Mouse (Mus musculus) right cerebral cortex, postnatal 10 days (tissue): ENCODE results near the gene Acadm.
A peak's percentile ranks its signal among the peaks of the same experiment; 100 is the strongest.

Source experiments
- DNase-seq, 2 experiments: peaks; one replicate each; pipeline ENCODE4 v3.0.0; 2021; ENCODE audit warnings: low spot score in 2 of 2

The Acadm gene

GRCm38 (mm10) chr3:153904586-153904985 lies 39.8 kb downstream of the Acadm start:
- peak; percentile 55 to 58 for DNase-seq

- no peak for DNase-seq
Measured at GRCm38 (mm10) chr3:153902595-153902994, 41.8 kb downstream of the Acadm start.

- no peak for DNase-seq
Measured at GRCm38 (mm10) chr3:153901904-153902303, 42.5 kb downstream of the Acadm start.

DNA sequence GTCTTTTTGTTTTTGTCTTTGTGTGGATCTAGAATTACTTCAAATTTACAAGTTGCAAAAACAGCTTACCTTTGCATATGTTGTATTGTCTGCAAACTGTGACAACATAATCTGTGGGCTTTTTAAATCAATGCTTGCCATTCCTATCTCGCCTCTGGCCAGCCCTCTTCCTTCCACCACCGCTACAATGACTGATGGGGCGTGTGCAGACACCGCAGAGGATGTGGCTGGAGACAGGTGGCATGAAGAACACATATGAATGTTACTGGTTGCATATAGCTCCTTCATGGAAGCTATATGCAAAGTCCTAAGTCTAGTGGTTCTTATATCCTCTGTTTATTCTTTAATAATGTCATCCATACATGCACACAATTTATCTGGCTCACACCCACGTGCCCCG lies 47.2 kb downstream of the Acadm start:
- no peak for DNase-seq

GRCm38 (mm10) chr3:153895454-153895853 lies 49.0 kb downstream of the Acadm start:
- no peak for DNase-seq

DNA sequence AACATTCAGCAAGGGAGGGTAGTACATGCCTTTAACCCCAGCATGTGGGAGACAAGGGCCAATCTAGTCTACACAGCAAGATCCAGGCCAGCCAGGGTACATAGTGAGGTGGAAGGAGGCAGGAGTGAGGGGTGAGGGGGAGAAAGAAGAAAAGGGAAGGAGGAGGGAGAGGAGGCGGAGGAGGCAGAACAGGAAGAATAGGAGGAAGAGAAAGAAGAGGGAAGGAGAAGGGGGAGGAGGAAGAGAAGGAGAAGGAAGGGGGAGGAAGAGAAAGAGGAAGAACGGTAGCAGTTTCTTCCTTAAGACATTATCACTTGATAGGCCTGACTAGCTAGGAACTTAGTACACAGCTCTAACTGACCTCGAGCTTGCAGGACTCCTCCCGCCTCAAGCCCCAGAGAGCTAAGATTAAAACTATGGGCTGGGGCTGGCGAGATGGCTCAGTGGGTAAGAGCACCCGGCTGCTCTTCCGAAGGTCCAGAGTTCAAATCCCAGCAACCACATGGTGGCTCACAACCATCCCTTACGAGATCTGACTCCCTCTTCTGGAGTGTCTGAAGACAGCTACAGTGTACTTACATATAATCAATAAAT lies 55.1 kb downstream of the Acadm start:
- no peak for DNase-seq

DNA sequence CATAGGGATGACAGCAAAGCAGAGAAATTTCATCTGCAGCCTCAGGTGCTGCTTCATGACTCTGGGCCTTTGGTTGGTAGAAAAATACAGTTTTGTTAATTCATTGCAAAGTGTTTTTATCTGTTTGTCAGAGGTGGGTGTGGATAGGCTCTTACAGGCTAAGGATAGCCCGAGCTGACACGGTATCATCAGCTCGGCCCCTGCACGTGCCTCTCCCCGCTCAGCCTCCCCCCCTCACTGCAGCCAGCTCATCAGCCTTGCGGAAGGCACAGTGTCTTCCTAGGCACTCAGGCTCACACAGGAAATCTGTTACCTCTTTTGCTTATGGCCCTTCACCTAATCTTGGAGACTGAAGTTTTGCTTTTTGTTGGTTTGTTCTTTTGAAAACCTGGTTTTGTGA lies 56.3 kb downstream of the Acadm start:
- no peak for DNase-seq

GRCm38 (mm10) chr3:153886296-153886695 lies 58.1 kb downstream of the Acadm start:
- DNase-seq, result no peak
